Mouse (Mus musculus) neural tube, embryonic 14.5 days (tissue): ENCODE data around the gene Wscd1. TPM values are rescaled to one million over a fixed set of nuclear protein-coding genes. Genes with fewer than 3 reads are reported as not detected.

ENCODE experiments used
- ATAC-seq: fragments of 200-750 bp; cut with Nextera tagmentation; 2 replicates; pipeline ENCODE4 v1.8.0; 2017; ENCODE audit warnings: low read depth, mild to moderate bottlenecking, moderate TSS enrichment, moderate library complexity
- H3K27ac ChIP-seq: fragments of 300-500 bp; sonication (generic); 2 replicates; pipeline ENCODE4 v1.5.1; 2014; ENCODE audit warnings: low read depth, mild to moderate bottlenecking, control low read depth, low read length, moderate library complexity, mixed read lengths
- H3K27me3 ChIP-seq: fragments of 300-500 bp; sonication (generic); 2 replicates; pipeline ENCODE4 v1.6.1; 2014; ENCODE audit warnings: low read length; ENCODE audit not compliant: control insufficient read depth, insufficient read depth
- H3K36me3 ChIP-seq: fragments of 300-500 bp; sonication (generic); 2 replicates; pipeline ENCODE4 v1.6.1; 2014; ENCODE audit warnings: low read length, mixed read lengths; ENCODE audit not compliant: control insufficient read depth, insufficient read depth
- H3K4me1 ChIP-seq: fragments of 300-500 bp; sonication (generic); 2 replicates; pipeline ENCODE4 v1.6.1; 2014; ENCODE audit warnings: low read length; ENCODE audit not compliant: control insufficient read depth, insufficient read depth
- H3K4me2 ChIP-seq: fragments of 300-500 bp; sonication (generic); 2 replicates; pipeline ENCODE4 v1.6.1; 2014; ENCODE audit warnings: mild to moderate bottlenecking, low read depth, low read length, control low read depth
- H3K4me3 ChIP-seq: fragments of 300-500 bp; sonication (generic); 2 replicates; pipeline ENCODE4 v1.5.1; 2014; ENCODE audit warnings: low read depth, low read length, control low read depth, mixed read lengths
- H3K9ac ChIP-seq: fragments of 300-500 bp; sonication (generic); replicated peaks from 2 replicates; pipeline ENCODE4 v1.6.1; 2014; ENCODE audit warnings: low read depth, mild to moderate bottlenecking, control low read depth, low read length, mixed read lengths
- H3K9me3 ChIP-seq: fragments of 300-500 bp; sonication (generic); 2 replicates; pipeline ENCODE4 v1.6.1; 2016; ENCODE audit warnings: low read length; ENCODE audit not compliant: control insufficient read depth
- WGBS: fragments of 180-500 bp; shearing (Covaris S2); extraction: QIAGEN DNeasy Blood & Tissue Kit; methylation state at CpG from one replicate; pipeline ENCODE4 v1.1.7; 2014; 5-methylcytosine and 5-hydroxymethylcytosine counted together
- polyA plus RNA-seq: library from polyadenylated mRNA; unstranded; fragments of >200 nt; fragmentation: Nextera tagmentation; extraction: Ambion mirVana; gene quantifications from 2 replicates; pipeline ENCODE4 v1.2.1, GENCODE M21; 2014

Wscd1 gene
- polyA plus RNA-seq, 1 experiment from 2014 or later, result 44.1 TPM

DNA sequence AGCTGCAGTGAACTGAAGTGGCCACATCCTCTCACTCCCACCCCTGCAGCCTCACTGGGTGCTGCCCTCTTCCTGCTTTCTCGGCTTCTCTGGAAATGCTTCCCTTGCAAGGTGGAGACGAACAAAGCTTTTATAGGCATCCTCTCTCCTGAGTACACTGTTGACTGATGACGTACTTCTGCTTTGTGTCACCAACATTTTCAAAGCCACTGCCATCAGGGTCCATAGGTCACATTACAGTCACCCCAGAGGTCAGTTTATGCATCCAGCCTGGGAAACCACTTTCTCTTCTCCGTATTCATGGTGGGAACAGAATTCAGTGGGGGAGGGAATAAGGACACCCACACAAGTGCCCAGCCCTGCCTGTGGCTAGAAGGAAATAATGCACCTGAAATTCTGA, 23.1 kb downstream of the Wscd1 start:
- Histone ChIP-seq H3K27me3 (no peaks in the 10 kb centered on the region), H3K4me1 (peaks cover 3% of the 10 kb centered on the region; the same call in 1 of the 2 replicates), H3K36me3 (peaks cover 6% of the 10 kb centered on the region; the same call in 1 of the 2 replicates), H3K4me2 (no peak overlapping the region), H3K9ac (0 out of 2 replicates have a peak overlapping the region, but pooled peaks have one; percentile 7), H3K4me3 (no peak overlapping the region), H3K27ac (no peak overlapping the region), H3K9me3 (no peaks in the 10 kb centered on the region)
- ATAC-seq, result no peak
- 11% methylated on average over 4 of the region's 4 CpGs for WGBS

DNA sequence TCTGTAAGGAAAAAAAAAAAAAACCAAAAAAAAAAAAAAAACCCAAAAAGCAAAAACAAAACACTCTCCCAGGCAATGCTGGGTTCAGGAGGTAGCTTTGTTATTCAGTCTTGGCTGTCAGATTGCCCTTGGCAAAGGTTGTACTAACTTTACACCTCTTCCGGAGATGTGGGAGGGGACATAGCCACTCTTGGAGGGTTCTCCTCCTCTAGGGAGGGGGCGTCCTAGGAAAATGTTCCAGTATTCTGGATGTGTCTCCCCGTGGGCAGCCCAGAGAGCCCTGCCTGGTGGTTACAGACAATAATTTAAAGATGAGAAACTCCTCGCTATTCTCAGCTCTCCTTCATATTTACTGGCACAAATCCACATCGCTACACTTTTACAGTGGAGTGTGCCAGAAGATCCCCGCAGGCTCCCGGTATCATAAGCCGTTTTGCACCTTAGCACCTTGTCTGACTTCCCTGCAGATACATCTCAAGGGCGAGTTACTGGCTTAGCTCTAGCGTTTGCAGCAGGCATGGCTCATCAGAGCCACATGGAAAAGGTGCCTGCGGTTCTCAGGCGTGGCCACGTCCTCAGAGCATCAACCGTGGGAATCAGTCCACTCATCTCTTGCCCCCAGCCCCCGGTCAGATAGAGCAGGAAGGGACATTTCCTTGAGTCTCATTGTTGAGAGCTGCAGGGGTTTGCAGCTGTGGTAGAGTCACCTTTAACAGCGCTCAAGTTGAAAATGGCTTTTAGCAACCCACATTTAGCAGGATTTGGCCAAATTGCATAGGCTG, 24.5 kb downstream of the Wscd1 start:
- H3K4me1 ChIP-seq, result peaks cover 4% of the 10 kb centered on the region; the same call in 1 of the 2 replicates
- no peak for ATAC-seq
- H3K27me3 ChIP-seq, result no peaks in the 10 kb centered on the region
- no peak overlapping the region for H3K4me2 ChIP-seq
- H3K9ac ChIP-seq, result no peak overlapping the region
- H3K9me3 ChIP-seq, result no peaks in the 10 kb centered on the region
- H3K36me3 ChIP-seq, result no peaks in the 10 kb centered on the region; the same call in 1 of the 2 replicates
- no peak overlapping the region for H3K27ac ChIP-seq
- 48% methylated on average over 16 of the region's 16 CpGs for WGBS
- H3K4me3 ChIP-seq, result no peak overlapping the region

DNA sequence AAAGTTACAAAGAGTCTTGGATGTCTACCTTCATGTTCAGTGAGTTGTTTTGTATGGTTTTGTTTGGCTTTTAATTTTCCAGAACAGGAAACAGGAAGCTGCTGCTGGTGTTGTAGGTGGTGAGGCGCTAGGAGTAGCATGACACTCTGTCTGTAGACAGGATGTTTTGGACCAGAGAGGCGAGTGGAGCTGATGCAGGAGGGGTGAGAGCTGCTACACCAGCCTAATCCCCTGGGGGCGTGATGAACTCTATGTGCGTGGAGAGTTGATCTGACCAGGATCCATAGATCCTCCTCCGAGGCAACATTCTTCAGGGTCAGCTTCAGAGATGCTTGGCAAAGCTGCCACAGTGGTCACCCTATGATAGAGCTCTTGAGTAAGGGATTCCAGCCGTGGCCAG, 25.3 kb downstream of the Wscd1 start:
- H3K9ac ChIP-seq, result no peak overlapping the region
- H3K27me3 ChIP-seq, result no peaks in the 10 kb centered on the region
- H3K4me1 ChIP-seq, result peaks cover 11% of the 10 kb centered on the region; the same call in 1 of the 2 replicates
- no peaks in the 10 kb centered on the region for H3K36me3 ChIP-seq
- H3K4me2 ChIP-seq, result no peak overlapping the region
- H3K9me3 ChIP-seq, result no peaks in the 10 kb centered on the region
- ATAC-seq, result no peak
- H3K4me3 ChIP-seq, result no peak overlapping the region
- 76% methylated on average over 6 of the region's 6 CpGs for WGBS
- H3K27ac ChIP-seq, result no peak overlapping the region

DNA sequence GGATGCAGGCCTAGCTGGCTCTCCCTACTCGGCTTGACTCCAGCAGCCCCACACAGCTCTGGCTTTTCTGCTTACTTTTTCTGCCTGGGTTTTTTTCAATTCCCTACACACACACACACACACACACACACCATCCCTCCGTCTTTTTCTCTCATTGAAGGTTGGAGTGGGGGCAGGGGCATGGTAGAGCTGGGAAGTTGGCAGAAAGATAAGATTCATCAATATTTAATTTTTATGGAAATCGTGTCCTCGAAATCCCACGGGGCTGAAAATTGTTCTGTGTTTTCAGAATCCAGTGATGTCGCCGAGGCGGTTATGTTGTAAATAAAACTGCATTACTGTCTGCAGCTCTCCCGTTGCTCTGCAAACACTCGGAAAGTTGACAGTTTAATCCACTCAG, 29.9 kb downstream of the Wscd1 start:
- Histone ChIP-seq H3K4me3 (no peak overlapping the region), H3K36me3 (peaks cover 6% of the 10 kb centered on the region; the same call in 1 of the 2 replicates), H3K27me3 (no peaks in the 10 kb centered on the region), H3K4me1 (peaks cover 12% of the 10 kb centered on the region; the same call in 1 of the 2 replicates), H3K9me3 (no peaks in the 10 kb centered on the region), H3K27ac (0 out of 2 replicates have a peak overlapping the region, but pooled peaks have one; percentile 6), H3K4me2 (no peak overlapping the region), H3K9ac (no peak overlapping the region)
- WGBS, result 47% methylated on average over 10 of the region's 10 CpGs
- ATAC-seq, result no peak

DNA sequence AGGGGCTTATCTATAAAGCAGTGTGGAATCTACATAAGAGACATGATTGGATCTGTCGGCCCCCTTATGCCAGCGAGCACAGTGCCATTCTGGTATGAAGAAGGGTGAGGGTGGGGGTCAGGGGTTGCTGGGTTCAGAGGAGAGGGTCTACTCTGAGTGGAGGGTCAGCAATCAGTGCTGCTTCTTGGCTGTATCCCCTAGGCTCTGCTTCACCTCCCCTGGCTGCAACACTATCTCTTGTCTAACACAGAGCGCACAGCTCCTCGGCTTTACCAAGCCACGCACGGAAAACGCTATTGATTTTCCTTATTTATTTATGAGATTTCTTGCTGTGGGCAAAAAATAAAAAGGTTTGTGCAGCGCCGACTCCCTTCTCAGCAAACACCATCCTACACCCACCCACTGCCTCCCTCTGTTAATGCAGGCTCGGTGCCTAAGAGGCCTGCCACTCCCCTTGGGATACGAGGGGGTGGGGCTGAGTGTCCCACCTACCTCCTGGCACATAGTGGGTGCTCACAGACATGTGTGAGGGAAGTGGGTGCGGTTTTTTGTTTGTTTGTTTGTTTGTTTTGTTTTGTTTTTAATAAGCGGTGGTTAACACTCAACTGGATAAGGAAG, 32.1 kb downstream of the Wscd1 start:
- H3K27ac ChIP-seq, result no peak overlapping the region
- H3K4me1 ChIP-seq, result peaks cover 12% of the 10 kb centered on the region; the same call in 1 of the 2 replicates
- no peaks in the 10 kb centered on the region for H3K27me3 ChIP-seq
- H3K9me3 ChIP-seq, result no peaks in the 10 kb centered on the region
- H3K4me2 ChIP-seq, result no peak overlapping the region
- peaks cover 6% of the 10 kb centered on the region; the same call in 1 of the 2 replicates for H3K36me3 ChIP-seq
- H3K9ac ChIP-seq, result no peak overlapping the region
- WGBS, result 83% methylated on average over 13 of the region's 13 CpGs
- no peak overlapping the region for H3K4me3 ChIP-seq
- peak; percentile 54; the same call in 1 of the 2 replicates for ATAC-seq

DNA sequence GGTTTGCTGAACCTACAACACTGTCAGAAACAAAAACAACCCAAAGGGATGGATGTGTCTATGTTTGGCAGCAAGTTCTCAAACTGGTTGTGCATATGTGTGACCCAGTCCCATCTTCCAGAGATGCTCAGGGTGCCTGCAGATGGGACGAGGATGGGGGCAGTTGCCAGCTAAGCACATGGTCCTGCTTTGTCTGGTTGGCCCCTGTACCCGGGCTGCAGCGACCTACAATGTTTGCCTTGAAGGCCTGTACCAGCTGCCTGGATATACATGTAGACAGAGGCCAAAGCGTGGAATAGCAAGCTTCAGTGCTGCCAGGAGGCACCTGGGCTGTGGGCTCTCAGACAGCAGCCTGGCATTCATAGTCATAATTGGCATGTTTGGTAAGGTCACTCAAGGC, 35.8 kb downstream of the Wscd1 start:
- Histone ChIP-seq H3K9me3 (no peaks in the 10 kb centered on the region), H3K36me3 (peaks cover 6% of the 10 kb centered on the region; the same call in 1 of the 2 replicates), H3K27me3 (no peaks in the 10 kb centered on the region), H3K4me3 (no peak overlapping the region), H3K27ac (no peak overlapping the region), H3K4me2 (no peak overlapping the region), H3K9ac (no peak overlapping the region), H3K4me1 (0 out of 2 replicates have a peak, but pooled peaks cover 3% of the 10 kb centered on the region)
- 85% methylated on average over 4 of the region's 4 CpGs for WGBS
- ATAC-seq, result no peak

DNA sequence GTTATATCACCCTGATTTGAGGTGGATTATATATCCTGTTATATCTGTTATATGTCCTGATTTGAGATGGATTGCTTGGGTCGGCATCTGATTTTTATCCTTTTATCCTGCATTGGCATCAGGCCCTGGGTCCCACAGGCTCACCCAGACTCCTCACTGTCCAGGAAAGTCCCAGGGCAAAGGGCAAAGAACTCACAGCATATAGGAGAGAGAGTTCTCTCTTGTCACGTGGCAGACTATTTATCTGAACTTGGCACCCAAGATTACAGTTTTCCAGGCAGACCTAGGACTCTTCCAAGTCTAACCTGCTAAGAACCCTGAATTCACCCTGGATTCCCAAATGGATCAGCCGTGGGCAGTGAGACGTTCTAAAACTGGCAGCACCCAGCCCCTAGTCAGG, 38.5 kb downstream of the Wscd1 start:
- no peak overlapping the region for H3K4me3 ChIP-seq
- no peaks in the 10 kb centered on the region for H3K27me3 ChIP-seq
- no peak overlapping the region for H3K27ac ChIP-seq
- ATAC-seq, result no peak
- H3K9ac ChIP-seq, result no peak overlapping the region
- peaks cover 6% of the 10 kb centered on the region; the same call in 1 of the 2 replicates for H3K36me3 ChIP-seq
- H3K9me3 ChIP-seq, result no peaks in the 10 kb centered on the region
- WGBS, result 94% methylated on average over 4 of the region's 4 CpGs
- H3K4me1 ChIP-seq, result no peaks in the 10 kb centered on the region
- H3K4me2 ChIP-seq, result no peak overlapping the region

DNA sequence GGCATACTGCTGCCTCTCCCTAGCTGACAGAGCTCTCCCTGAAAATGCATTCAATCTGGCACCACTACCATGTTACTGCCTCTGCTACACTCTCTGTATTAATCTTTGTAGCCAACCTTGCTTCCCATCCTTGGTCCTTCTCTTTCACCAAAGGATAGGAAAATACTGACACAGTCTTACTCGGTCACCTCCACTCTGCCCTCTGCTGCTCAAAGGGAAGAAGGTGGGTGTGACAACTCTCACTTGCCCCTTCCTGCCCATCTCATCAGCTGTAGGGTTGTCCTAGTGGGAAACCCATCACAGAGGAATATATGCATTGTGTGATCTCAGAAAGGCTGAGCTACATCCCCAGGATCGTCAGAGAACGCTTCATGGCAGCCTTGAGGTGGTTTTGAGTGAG, 40.5 kb downstream of the Wscd1 start:
- H3K9me3 ChIP-seq, result no peaks in the 10 kb centered on the region
- no peaks in the 10 kb centered on the region for H3K27me3 ChIP-seq
- no peaks in the 10 kb centered on the region for H3K4me1 ChIP-seq
- no peak overlapping the region for H3K4me3 ChIP-seq
- WGBS, result 82% methylated on average over 3 of the region's 3 CpGs
- no peak for ATAC-seq
- no peaks in the 10 kb centered on the region for H3K36me3 ChIP-seq
- no peak overlapping the region for H3K27ac ChIP-seq
- H3K9ac ChIP-seq, result no peak overlapping the region
- no peak overlapping the region for H3K4me2 ChIP-seq

DNA sequence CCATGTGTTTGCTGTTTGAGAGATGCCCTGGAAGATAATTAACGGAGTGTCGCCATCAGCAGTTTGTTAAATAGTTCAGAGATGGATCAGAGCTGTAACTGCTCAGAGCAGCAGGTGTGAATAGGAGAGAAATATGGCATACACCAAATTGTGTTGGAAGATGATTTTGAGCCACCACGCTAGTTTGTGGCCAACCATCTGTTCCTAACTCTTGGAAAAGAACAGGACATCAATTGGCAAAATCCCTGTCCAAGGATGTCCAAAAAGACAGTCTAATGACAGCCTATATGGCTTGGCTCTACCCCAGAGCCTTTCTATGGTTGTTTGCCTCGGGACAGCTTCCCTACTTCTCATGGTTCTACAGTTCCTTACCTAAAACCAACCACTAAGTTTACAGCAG, 49.5 kb downstream of the Wscd1 start:
- Histone ChIP-seq H3K4me1 (no peaks in the 10 kb centered on the region), H3K27ac (no peak overlapping the region), H3K27me3 (no peaks in the 10 kb centered on the region), H3K9ac (no peak overlapping the region), H3K4me3 (no peak overlapping the region), H3K9me3 (no peaks in the 10 kb centered on the region), H3K36me3 (no peaks in the 10 kb centered on the region), H3K4me2 (no peak overlapping the region)
- ATAC-seq, result no peak
- 93% methylated on average over 4 of the region's 4 CpGs for WGBS
